Mouse (Mus musculus) G1E (cell line): Measurements from ENCODE around the gene Tirap. TPM values are rescaled to one million over a fixed set of nuclear protein-coding genes. Genes with fewer than 3 reads are reported as not detected.

ENCODE experiments used
- ATAC-seq: 2 replicates; pipeline ENCODE4 v1.8.0; 2016; ENCODE audit warnings: mild to moderate bottlenecking; ENCODE audit not compliant: insufficient number of reproducible peaks, poor library complexity, low FRiP score, severe bottlenecking; ENCODE audit errors: extremely low read depth
- DNase-seq: peaks from one replicate; pipeline ENCODE4 v3.0.0; 2012; ENCODE audit warnings: low spot score
- H3K27me3 ChIP-seq: 2 replicates; pipeline ENCODE4 v1.6.1; 2012; ENCODE audit warnings: mild to moderate bottlenecking, low read length, inconsistent platforms; ENCODE audit not compliant: insufficient read depth
- H3K36me3 ChIP-seq: replicated peaks from 2 replicates; pipeline ENCODE3; 2012; ENCODE audit warnings: mild to moderate bottlenecking, inconsistent platforms
- H3K4me1 ChIP-seq: 2 replicates; pipeline ENCODE4 v1.6.1; 2012; ENCODE audit warnings: low read depth, low read length, inconsistent platforms, mixed read lengths; ENCODE audit not compliant: insufficient read depth
- H3K4me3 ChIP-seq: 2 replicates; pipeline ENCODE4 v1.5.1; 2012; ENCODE audit warnings: low read depth, mild to moderate bottlenecking, inconsistent platforms, low read length, moderate library complexity, mixed read lengths
- H3K9me3 ChIP-seq: replicated peaks from 2 replicates; pipeline ENCODE4 v1.6.1; 2012; ENCODE audit warnings: inconsistent platforms
- CTCF ChIP-seq: IDR thresholded peaks from 2 replicates; pipeline ENCODE4 v1.5.1; 2012; ENCODE audit warnings: low read depth, low read length, inconsistent platforms, mixed read lengths
- GATA1 ChIP-seq: IDR thresholded peaks from 2 replicates; pipeline ENCODE4 v1.6.1; 2012; ENCODE audit warnings: borderline replicate concordance, low read length, inconsistent platforms, mixed read lengths
- GATA2 ChIP-seq: IDR thresholded peaks from 2 replicates; pipeline ENCODE4 v1.6.1; 2012; ENCODE audit warnings: low read depth, low read length, inconsistent platforms, borderline replicate concordance
- POLR2AphosphoS5 ChIP-seq: IDR thresholded peaks from 2 replicates; pipeline ENCODE4 v1.6.1; 2012; ENCODE audit warnings: low read depth, low read length, inconsistent platforms; ENCODE audit not compliant: insufficient replicate concordance
- TAL1 ChIP-seq: conservative IDR thresholded peaks from 2 replicates; pipeline ENCODE4 v1.6.1; 2012; ENCODE audit warnings: low read depth, low read length, inconsistent platforms, mixed read lengths
- polyA plus RNA-seq: library from polyadenylated mRNA; stranded (reverse); fragments of >175 nt; gene quantifications from 2 replicates; pipeline ENCODE4 v1.2.3, GENCODE M21; 2012
- total RNA-seq, 2 experiments: library from RNA; stranded (forward) in 1 of 2; stranded (reverse) in 1 of 2; fragments of 200-1000 nt in 1 of 2; fragments of >200 nt in 1 of 2; fragmentation: Nextera tagmentation in 1 of 2; gene quantifications; 2 replicates each; pipeline ENCODE4 v1.2.3; 2014 to 2017

Tirap gene
- total and polyA plus RNA-seq, 3 experiments: 5.0 to 8.1 (median 6.8) TPM

DNA sequence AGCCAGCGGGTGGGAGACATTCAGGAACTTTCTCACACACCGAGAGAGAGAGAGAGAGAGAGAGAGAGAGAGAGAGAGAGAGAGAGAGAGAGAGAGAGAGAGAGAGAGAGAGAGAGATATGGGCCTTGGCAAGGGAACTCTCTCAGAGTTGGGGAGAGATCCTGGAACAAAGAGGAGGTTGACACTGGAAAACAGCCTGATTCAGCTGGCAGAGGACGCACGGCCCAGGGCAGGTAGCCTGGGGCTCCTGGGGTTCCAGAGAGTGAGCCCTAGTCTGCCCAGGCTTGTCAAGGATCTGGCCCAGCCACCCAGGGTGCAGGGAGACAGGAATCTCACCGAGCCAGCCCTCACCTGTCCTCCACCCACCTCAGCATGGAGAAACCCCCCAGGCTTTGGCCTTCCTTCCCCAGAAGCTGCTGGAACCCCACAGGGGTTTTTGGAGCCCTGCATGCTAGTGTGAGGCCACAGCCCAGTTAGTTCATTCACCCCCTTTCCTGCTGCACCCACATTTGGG lies 60.8 kb downstream of the Tirap start:
- H3K4me3 ChIP-seq: no peak overlapping the region
- TF ChIP-seq POLR2AphosphoS5 (no peak), CTCF (no peak), GATA2 (no peak), GATA1 (no peak), TAL1 (no peak)
- H3K9me3 ChIP-seq: no peaks in the 10 kb centered on the region
- H3K27me3 ChIP-seq: no peaks in the 10 kb centered on the region
- peaks cover 2% of the 10 kb centered on the region; the same call in 1 of the 2 replicates for H3K4me1 ChIP-seq
- peaks cover 85% of the 10 kb centered on the region for H3K36me3 ChIP-seq
- no peak for ATAC-seq
- DNase-seq: no peak

GRCm38 (mm10) chr9:35138029-35138428 lies 62.1 kb downstream of the Tirap start:
- DNase-seq (no peak), ATAC-seq (no peak)
- Histone ChIP-seq H3K27me3 (no peaks in the 10 kb centered on the region), H3K4me3 (no peak overlapping the region), H3K4me1 (peaks cover 2% of the 10 kb centered on the region; the same call in 1 of the 2 replicates), H3K9me3 (no peaks in the 10 kb centered on the region), H3K36me3 (peaks cover 82% of the 10 kb centered on the region)
- TF ChIP-seq TAL1: no peak
- no peak for TF ChIP-seq POLR2AphosphoS5
- no peak for TF ChIP-seq CTCF
- TF ChIP-seq GATA2: no peak
- TF ChIP-seq GATA1: no peak

DNA sequence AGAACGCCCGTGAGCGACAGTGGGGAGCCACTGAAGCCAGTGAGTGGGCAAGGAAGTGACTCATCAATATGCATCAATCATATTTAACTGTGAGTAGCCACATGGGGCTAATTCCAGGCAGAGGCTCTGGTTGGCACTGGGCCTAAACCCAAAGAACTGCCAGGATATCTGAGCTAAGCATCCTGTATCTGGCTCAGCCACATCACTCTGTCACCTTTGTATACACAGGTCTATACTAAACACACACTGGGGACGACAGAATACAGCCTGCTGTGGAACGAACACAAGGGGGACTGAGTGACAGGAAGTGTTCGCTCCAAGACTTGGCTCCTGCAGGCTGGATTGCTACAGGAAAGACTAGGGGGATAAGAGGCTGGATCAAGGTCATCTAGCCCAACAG lies 64.5 kb downstream of the Tirap start:
- no peak for TF ChIP-seq GATA1
- TF ChIP-seq GATA2: no peak
- no peak for TF ChIP-seq CTCF
- TF ChIP-seq TAL1: no peak
- TF ChIP-seq POLR2AphosphoS5: no peak
- ATAC-seq (no peak), DNase-seq (no peak)
- peaks cover 93% of the 10 kb centered on the region for H3K36me3 ChIP-seq
- H3K27me3 ChIP-seq: no peaks in the 10 kb centered on the region
- H3K9me3 ChIP-seq: no peaks in the 10 kb centered on the region
- no peak overlapping the region for H3K4me3 ChIP-seq
- peaks cover 2% of the 10 kb centered on the region; the same call in 1 of the 2 replicates for H3K4me1 ChIP-seq

Other genes starting within 250 kb of the Tirap start
- 10.6 and 21.8 TPM in 2 replicates for gene St3gal4, start 81.0 kb downstream of the Tirap start, total RNA-seq (2014; fragmentation: Nextera tagmentation)
- gene St3gal4, start 81.0 kb downstream of the Tirap start, total RNA-seq (2017): 19.6 and 24.4 TPM in 2 replicates
- 26.1 and 29.0 TPM in 2 replicates for gene St3gal4, start 81.0 kb downstream of the Tirap start, polyA plus RNA-seq
- gene Dcps, start 24.2 kb downstream of the Tirap start, total RNA-seq (2014; fragmentation: Nextera tagmentation): 32.7 and 39.1 TPM in 2 replicates
- 53.4 and 68.1 TPM in 2 replicates for gene Dcps, start 24.2 kb downstream of the Tirap start, total RNA-seq (2017)
- 84.2 and 91.5 TPM in 2 replicates for gene Dcps, start 24.2 kb downstream of the Tirap start, polyA plus RNA-seq
- gene Srpr, start 116 bp downstream of the Tirap start, total RNA-seq (2014; fragmentation: Nextera tagmentation): 58.0 and 62.1 TPM in 2 replicates
- gene Srpr, start 116 bp downstream of the Tirap start, total RNA-seq (2017): 33.6 and 42.1 TPM in 2 replicates
- gene Srpr, start 116 bp downstream of the Tirap start, polyA plus RNA-seq: 6.2 and 7.0 TPM in 2 replicates
- gene Foxred1, start 10.8 kb upstream of the Tirap start, total RNA-seq (2014; fragmentation: Nextera tagmentation): 11.9 and 13.5 TPM in 2 replicates
- gene Foxred1, start 10.8 kb upstream of the Tirap start, total RNA-seq (2017): 31.1 and 39.2 TPM in 2 replicates
- 8.4 and 11.4 TPM in 2 replicates for gene Foxred1, start 10.8 kb upstream of the Tirap start, polyA plus RNA-seq
- 44.0 and 51.0 TPM in 2 replicates for gene Fam118b, start 67.5 kb upstream of the Tirap start, total RNA-seq (2014; fragmentation: Nextera tagmentation)
- gene Fam118b, start 67.5 kb upstream of the Tirap start, total RNA-seq (2017): 36.8 and 38.7 TPM in 2 replicates
- gene Fam118b, start 67.5 kb upstream of the Tirap start, polyA plus RNA-seq: 5.7 and 9.5 TPM in 2 replicates
- gene Rpusd4, start 67.6 kb upstream of the Tirap start, total RNA-seq (2014; fragmentation: Nextera tagmentation): 17.7 and 24.0 TPM in 2 replicates
- 23.9 and 24.9 TPM in 2 replicates for gene Rpusd4, start 67.6 kb upstream of the Tirap start, total RNA-seq (2017)
- 2.1 and 3.1 TPM in 2 replicates for gene Rpusd4, start 67.6 kb upstream of the Tirap start, polyA plus RNA-seq
- gene Cdon, start 220.8 kb upstream of the Tirap start, total RNA-seq (2014; fragmentation: Nextera tagmentation): 0.19 TPM in 1 of 2 replicates, not detected in the other
- 0.52 and 0.93 TPM in 2 replicates for gene Cdon, start 220.8 kb upstream of the Tirap start, total RNA-seq (2017)
- gene Cdon, start 220.8 kb upstream of the Tirap start, polyA plus RNA-seq: 0.01 and 0.03 TPM in 2 replicates